Mouse (Mus musculus) cerebellum, adult 9-11 months (tissue): Measurements from ENCODE around the gene Inava.

ENCODE experiments used
- DNase-seq: peaks from one replicate; pipeline ENCODE4 v3.0.0; 2022

The Inava gene

DNA sequence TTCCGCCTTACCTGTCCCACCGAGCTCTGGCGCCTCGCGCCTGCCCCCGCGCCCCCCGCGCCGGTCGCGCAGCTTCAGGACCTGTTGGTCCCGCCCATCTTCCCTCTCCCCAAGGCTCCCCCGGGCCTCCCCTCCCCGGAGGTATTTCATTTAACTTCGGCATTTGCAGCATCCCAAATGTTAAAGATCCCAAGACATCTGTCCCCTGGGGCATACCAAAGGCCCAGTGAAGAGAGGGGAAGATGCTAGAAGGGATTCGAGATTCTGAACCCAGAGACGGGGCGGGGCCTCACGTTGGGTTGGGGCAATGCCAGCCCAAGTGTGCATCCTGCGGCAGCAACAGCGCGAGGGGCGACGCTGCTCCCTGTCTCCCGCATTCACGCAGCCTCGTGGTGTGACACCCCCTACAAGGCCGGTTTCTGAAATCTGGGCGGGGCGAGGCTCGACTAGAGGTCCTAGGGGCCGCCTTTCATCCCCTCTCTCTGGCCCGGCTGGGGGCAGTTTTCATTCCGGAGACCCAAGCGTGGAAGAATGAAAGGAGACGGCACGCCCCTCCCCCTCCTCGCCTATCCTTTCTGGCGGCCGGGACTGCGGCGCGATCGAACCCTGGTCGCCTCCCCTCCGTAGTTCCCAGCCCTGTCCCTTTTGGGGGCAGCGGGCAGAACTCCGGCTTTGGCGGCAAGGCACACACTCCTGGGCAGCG, at the start of gene Inava:
TSS of gene Inava (minus strand) at position 373 of the 703 bp plus-strand sequence.
- peak; percentile 31 for DNase-seq

DNA sequence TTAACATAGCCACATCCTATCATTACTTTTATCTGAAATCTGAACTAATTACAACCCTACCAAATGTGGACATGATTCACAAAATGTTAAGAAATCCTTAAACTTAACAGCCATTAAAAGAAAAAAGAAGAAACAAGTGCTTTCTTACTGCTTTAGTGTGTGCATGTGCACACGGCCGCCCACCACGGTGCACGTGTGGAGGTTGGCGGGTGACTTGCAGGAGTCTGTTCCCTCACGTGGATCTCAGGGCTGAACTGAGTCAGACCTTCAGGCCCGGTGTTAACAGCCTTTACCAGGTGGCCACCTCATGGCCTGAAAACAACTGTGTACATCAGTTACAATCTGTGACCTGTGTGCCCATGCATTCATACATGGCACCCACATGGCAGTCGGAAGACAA, 43.3 kb upstream of the Inava start:
- DNase-seq = no peak

DNA sequence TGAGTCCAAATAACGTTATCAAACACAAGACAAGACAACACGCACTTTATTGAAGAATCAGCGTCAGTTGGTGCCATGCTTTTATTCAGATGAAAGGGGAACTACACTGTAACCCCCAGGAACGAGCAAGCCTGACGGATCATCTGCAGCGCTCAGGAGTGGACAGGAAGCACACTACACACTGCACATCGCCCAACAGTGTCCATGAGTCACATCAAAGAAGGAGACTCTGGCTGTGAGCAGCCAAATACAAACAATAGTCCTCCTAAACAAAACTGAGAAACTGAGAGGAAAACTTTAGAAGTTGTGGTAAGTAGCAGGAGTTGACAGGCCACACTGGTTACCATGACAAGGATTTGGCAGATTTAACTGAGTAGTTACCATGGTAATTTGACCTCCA, 34.2 kb upstream of the Inava start:
- no peak for DNase-seq

DNA sequence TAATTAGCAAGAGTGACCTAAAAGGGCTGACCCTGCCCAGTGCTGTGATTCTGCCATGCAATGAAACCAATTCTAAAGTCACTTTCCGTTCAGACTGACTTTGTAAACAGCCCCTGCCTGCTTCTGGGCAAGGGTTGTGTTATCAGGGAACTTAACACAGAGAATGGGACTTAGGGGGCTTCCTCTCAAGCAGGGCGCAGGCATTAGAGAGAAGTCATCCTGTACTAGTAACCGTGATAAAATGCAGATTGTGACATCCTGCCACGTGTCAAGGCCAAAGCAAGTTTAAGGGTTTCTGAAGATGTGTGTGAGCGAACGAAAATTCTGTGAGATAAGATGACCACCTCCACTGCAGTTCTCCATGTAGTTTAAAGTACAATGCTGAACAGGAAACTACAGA, 32.1 kb upstream of the Inava start:
- DNase-seq = no peak

DNA sequence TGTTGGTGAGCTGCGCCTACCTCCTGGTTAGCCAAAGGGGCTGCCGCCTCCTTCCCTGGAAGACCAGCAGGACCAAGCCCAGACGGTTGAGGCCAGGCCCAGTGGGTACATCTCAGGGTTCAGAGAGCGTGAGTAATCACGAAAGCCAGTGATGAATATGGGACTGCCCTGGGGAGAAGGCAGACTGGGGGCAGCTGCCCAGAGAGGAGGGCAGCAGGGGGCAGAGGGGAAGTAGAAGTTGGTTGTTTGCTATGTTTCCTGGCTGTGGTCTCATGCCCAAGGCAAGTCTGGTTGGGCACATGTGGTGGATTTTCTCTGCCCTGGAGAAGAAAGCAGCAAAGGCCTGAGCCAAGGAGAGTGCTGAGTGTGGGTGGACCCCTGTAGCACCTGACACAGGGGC, 29.3 kb upstream of the Inava start:
- DNase-seq = peak; percentile 11

DNA sequence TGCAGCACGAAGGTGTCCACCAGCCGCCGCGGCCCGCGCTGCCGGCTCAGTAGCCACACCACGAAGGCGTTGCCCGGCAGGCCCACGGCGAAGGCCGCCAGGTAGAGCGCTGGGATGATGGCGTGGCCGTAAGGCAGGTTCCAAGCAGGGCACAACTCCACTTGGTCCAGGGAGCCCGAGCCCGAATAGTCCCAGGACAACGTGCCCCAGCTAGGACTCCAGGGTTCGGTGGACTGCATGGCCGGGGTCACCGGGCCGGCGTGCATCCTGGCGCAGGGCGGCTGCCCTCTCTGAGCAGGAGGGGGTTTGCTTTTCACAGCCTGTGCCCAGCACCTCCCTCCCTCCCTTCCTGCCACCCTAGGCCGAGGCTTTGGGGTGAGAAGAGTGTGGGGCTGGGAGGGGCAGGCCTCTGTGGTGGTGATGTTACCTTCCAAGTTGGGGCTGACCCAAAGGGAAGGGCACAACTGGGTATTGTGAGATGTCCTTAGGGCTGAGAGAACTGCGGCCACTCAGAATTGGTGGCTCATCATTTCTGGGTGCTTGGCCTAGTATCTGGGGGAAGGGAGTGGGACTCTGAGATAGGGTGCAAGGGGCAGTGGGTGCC, 26.7 kb upstream of the Inava start, which contains the start of gene Gpr25:
TSS of gene Gpr25 (minus strand) at position 239 of the 604 bp plus-strand sequence.
- DNase-seq = no peak

DNA sequence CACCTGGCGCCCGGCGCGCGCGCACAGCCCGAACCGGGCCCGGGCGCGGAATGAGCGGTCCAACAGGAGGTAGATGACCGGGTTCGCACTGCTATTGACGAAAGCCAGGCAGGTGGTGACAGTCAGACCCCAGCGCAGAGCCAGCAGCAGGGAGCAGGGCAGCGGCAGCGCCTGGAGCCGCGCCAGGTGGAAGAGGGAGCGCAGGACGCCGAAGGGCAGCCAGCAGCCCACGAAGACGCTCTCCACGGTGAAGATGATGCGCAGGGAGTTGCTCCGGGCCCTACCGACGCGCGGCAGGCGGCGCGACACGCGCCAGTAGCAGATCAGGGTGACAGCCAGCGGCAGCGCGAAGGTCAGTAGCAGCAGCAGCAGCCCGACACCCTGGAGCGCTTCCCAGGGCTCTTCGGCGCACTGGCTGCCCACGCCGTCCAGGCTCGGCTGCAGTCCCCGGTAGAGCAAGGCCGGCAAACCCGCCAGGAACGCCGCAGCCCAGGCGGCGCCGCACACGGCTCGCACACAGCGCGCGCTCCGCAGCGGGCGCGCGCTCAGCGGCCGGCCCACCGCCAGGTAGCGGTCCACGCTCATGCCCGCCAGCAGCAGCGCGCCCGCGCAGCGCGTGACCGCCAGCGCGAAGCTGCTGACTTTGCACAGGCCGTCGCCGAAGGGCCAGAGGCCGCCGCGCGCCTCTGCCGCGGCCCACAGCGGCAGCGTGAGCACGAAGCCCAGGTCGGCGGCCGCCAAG, 26.0 kb upstream of the Inava start:
- DNase-seq = peak; percentile 88

DNA sequence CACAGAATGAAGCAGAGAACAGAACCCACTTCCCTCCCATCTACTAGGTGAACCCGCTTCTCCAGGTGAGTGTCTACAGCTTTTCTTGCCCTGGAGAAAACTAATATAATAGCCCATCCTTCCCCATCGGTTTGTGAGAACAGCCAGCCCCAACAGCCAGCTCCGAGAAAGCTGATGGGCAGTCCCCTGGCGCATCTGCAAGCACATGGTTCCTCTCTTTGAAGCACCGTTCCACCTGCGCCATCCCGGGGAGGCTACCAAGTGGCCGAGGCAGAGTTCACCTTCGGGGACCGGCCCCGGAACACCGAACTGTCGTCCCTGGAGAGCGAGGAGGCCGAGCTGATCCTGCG, 25.5 kb upstream of the Inava start:
- DNase-seq = no peak

DNA sequence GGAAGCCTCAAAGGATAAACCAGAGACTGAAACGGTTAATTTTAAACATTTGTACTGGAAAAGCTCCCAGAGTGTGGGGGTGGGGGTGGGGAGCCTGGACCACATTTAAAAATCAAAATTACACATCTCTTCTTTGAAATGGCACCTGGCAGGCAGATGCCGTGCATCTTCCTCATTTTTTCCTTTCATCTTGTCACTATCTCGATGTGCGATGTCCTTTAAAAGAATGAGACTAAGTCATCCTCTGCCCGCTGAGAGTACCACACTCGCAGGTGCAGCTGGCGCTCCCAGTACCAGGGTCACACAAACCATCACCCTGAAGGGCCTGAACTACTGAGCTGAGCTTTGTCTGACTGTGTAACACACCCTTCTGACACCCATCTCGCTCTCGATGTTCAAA, 24.4 kb upstream of the Inava start:
- DNase-seq = peak; percentile 31

DNA sequence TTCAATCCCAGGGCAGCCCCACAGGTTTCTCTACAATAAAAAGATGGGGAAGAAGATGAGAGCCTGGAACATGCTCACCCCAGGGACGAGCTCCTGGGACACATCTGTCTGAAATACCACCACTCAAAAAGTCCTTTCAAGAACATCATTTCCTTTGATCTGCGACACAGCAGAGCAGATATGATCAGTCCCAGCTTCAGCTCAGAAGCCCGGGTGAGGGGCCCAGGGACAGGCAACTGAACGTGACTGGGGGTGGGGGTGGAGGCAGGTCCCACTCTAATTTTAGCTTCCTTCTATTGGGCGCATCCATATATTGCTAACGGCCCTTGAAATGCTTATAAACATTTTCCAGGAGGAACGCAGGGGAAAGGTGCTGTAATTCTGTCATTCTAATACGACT, 21.6 kb upstream of the Inava start:
- no peak for DNase-seq

DNA sequence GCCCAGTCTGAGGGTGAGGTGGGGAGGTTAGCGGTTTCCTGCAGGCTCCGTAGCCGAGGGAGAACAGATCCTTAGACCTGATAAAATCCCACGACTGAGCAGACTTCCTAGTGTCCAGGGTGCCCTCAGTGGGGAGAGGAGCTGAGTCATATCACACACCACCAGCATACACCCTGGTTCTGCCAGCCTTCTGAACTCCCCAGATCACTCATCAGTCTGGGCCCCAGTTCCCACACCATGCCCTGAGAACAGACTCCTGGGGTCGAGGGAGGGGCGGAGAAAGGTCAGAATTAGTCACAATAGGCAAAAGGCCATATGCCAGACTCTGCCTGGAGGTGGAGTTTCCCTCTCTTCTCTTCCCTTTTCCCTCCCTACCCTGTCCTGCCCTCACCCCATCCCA, 21.1 kb upstream of the Inava start:
- DNase-seq = no peak

DNA sequence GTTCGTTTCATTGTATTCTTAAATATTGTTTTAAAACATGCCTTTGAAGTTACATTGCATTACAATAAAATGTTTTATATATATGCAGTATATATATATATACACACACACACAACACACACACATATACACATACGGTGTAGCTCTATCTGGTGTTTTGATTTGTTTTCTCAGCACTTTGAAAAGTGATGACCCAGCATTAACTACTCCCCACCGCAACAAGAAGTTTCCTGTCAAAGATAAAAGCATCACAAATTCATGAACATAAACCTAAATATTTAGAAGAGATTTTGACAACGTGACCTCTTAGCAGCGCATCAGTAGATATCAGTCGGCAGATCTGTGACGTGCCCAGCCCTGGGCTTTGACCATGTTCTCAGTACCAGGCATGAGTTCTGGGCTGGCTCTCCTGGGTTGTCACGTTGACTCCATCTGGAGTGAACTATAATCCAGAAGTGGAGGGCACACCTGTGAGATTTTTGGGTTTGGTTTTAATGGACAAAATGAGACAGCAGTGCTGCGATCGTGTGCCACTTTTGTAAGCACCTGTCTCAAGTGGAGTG, 20.5 kb upstream of the Inava start:
- no peak for DNase-seq

DNA sequence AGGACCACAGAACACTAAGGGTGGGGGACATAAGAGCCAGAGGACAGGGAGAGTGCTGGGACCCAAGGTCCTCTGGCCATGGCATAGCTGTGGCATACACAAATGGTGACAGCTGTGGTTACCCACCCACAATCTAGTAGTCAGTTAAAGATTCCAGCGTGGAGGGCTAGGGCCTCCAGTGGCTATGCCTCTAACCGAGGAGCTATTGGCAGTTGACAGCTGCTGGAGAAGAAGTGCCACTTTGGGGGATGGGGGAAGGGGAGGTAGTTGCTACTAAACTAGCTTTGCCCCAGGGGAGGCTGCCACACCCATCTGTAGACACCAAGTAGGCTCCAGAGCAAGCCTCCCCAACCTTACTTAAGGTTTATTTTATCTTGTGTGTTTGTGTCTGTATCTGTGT, 19.4 kb upstream of the Inava start:
- no peak for DNase-seq

DNA sequence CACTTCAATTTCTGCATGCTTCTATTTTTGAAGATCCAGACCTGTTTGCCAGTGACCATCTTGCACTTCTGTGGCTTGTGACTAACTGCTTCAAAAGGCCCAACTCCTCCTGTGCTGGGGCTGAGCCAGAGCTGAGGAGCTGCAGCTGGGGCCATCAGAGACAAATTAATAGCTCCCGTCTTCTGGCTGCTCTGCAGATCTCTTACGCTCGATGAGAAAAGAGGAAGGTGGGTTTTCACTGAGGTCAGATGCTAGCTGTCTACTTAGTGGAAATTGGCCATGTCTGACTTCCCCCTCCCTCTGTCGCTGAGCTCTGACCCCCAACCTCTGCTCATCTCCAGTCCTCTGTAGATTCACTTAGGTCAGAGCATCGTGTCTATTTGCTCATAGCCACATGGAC, 15.6 kb upstream of the Inava start:
- DNase-seq = no peak

DNA sequence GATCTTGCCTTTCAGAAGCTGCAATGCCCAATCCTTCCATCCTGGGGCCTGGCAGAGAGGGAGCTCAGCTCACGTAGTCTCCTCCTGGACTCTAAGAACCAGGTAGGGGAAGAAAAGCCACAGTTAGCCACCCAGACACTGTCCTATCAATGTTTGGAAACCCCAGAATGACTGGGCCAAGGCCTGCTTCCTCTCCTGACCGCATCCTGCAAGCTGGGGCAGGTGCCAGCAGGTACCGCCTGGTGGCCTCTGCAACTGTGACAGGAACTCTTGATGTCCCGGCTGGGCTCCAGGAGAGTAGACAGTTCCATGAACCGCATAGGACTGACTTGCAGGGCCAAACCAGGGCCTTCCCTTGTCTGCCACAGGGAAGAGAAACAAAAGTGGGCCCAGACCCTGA, 13.3 kb upstream of the Inava start:
- DNase-seq = no peak

DNA sequence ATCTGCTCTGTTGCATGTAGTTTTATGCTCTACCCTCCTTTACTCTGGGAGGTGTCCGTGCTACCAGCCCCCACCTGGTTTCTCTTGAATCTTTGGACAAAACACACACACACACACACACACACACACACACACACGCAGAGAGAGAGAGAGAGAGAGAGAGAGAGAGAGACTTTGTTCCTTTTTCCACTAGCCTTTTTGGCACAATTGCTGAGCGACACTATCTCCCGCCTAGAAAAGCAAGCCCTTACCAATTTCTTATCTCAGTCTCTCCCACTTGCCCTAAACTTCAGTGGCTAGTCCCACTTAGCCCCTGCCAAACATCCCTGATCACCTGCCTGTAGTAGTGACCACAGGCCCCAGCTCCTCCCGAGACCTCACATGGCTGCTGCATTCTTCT, 10.4 kb upstream of the Inava start:
- no peak for DNase-seq

DNA sequence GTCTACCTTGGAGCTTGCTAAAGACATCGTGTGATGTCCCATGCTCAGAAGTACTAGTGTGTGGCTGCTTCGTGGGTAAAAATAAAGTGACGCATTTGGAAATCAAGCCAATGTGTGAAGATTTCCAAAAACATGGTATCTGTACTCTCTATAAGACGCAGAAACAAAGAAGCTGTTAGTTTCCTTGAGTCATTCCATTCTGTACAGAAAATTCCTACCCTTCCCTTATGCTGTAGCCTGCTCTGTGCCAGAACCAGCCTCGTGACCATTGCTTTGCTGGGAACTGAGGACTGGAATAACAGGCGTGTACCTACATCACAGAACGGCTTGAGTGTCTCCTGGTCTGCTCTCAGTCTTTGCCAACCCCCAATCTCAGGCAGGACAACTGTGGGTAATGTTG, 7.7 kb upstream of the Inava start:
- no peak for DNase-seq

DNA sequence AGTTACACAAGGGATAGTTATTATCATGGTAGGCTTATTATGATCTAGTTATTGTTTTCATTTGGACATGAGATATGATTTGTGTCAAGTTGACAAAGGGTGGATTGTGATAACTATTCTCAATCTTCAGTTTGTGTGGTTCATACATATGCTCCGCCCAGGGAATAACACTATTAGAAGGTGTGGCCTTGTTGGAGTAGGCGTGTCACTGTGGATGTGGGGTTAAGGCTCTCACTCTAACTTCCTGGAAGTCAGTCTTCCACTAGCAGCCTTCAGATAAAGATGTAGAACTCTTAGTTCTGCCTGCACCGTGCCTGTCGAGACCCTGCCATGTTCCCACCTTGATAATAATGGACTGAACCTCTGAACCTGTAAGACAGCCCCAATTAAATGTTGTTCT, 4.4 kb upstream of the Inava start:
- no peak for DNase-seq

DNA sequence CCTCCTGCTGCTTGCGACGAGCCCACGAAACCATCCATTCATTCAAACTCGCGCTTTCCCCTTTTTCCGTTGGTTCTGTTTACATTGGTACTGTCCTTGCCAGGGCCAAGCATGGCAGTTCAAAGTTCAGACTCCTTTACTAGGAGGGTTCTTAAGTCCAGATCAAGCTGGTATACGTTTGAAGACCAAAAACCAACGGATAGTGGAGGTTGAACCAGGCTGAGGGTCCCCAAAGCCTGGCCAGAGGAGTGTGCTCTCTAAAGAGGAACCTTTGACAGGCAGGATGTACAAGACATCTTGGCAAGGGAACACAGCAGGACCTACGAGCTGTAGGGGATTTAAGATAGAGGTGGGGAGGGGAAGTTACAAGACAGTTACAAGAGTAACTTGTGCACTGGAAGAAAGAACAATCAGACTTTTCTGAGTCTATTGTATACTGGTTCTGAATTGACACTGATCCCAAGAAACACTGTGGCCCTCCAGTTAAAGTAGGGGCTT, 580 bp upstream of the Inava start:
- DNase-seq = no peak

DNA sequence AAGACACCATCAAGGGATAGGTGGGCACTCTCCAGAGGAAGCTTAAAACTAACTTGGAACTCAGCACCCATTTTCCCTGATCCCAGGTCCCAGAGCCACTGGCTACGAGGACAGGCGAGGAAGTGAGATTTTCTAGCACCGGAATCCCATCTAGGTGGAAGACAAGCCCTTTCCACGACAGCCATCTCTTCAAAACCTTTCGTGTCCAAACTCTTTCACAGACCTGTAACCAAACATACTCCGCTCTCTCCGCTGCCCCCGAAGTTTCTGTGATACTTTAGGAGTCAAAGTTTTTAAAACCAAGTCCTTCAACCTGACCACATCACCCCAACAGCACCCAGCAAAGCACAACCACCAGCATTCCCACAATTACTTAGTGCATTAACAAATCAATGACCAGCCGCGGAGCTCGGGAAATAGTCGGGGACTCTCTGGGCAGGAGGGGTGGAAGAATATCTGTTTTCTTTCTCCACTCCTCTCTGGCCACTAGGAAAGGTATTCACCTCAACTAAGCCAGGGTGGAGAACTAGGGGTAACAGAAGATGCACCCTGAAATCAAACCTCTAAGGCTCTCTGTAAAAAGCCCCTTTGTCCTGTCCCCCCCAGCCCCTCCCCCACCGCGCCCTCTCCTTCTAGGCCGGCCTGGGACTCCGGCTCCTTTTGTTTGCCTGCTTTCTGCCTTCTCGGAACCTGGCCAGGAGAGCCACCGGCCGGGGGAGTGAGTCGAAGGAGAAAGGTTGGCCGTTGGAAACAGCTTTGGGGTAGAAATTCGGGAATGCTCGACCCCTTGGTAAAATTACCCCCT, 876 bp downstream of the Inava start:
- no peak for DNase-seq

DNA sequence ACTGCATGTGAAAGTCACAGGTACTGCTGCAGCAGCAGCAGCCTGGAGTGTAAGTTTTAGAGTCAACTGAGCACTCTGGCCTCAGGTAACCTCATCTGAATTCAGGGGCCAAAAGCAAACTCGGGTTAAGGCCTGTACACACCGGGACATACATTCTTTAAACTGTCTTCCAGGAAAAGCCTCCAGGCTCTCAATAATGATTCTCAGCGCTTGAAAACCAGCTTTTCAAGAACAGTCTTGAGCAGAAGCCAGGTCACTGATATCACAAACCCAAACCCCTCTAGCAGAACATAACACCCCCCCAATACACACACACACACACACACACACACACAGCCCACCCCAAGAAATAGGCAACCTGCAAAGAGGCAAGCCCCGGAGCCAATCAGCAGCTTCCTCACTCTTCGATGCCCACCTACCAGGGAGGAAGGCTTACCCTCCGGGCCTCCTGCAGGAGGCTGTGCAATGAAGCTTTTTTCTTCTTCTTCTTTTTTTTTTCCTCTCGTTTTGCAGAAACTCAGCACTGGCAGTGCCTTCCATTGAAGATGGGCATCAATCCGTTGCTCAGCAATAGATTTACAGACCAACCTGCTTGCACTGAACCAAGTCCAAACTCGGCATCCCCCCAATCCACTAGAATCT, 1.7 kb downstream of the Inava start:
- DNase-seq = no peak

DNA sequence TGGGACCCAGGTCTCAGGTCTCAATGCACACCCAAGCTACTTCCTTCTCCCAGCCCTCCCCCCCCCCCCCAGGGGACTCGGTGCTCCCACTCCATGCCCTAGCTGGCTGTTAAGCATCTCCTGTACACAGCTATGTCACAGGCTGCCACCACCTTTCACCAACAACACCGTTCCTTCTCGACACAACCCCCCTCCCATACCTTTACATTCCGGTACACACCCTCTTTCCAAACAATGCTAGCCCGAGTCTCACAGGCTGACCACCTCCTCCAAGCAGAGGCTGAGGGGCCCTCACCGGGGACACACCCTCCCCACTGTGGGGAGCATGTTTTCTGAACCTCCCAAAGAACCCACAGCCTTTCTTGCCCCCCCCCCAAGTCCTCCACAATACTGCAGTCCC, 2.5 kb downstream of the Inava start:
- DNase-seq = no peak

DNA sequence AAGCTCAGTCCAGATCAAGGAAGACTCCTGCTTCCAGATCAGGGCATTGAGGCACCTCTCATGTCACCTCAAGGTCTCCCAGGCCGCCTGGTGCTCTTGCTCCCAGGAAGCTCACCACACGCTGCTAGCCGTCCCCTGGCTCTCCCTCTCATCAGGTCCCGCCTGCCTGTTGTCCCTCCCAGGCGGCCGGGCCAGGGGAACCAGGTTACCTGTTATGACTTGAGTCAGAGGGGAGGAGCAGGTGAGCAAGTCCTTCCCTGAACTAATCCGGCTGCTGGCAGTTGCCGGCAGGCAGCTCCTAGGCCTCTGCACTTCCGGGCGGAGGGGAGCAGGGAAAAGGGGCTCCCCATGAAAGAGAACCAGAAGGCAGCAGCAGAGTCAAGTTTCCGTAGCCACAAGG, 3.9 kb downstream of the Inava start:
- DNase-seq = no peak
